Comparison of ENCODE assay signal across 33 mouse cellular contexts in genomic region chr2:147894213-147894612, GRCm38 (mm10).
"Had no signal": no experiment of that assay in that cellular context is flagged by ENCODE, and none has a peak within 500 bp of the region (broad histone marks: within the 10 kb centered on the region; RNA-seq: fewer than 3 reads in every experiment).

No protein-coding gene starts in this region.

- H3K27me3 ChIP-seq: heart, embryonic 12.5 days; heart, embryonic 13.5 days; heart, embryonic 15.5 days; intestine, embryonic 15.5 days had no signal

- H3K4me1 ChIP-seq: heart, embryonic 10.5 days; heart, embryonic 12.5 days; heart, embryonic 13.5 days; heart, embryonic 15.5 days; hindbrain, embryonic 10.5 days; hindbrain, embryonic 12.5 days; hindbrain, embryonic 13.5 days; hindbrain, embryonic 15.5 days; intestine, embryonic 15.5 days had no signal

- H3K9ac ChIP-seq: heart, embryonic 12.5 days; heart, embryonic 13.5 days; heart, embryonic 15.5 days; hindbrain, embryonic 12.5 days; hindbrain, embryonic 13.5 days; hindbrain, embryonic 14.5 days; hindbrain, embryonic 15.5 days; intestine, embryonic 15.5 days had no signal

- ATAC-seq: hindbrain, embryonic 16.5 days; hindbrain, postnatal 0 days; inflammation-experienced regulatory T-cells, adult 6 months; intestine, embryonic 15.5 days; intestine, embryonic 16.5 days; intestine, postnatal 0 days had no signal

- H3K27ac ChIP-seq: heart, embryonic 10.5 days; heart, embryonic 13.5 days; heart, embryonic 15.5 days; hindbrain, embryonic 10.5 days; hindbrain, embryonic 12.5 days; hindbrain, embryonic 13.5 days; hindbrain, embryonic 14.5 days; hindbrain, embryonic 15.5 days; hindbrain, postnatal 0 days; intestine, embryonic 15.5 days; kidney, postnatal 0 days; layer of hippocampus, adult 2 months had no signal

- H3K4me3 ChIP-seq: heart, embryonic 10.5 days; heart, embryonic 12.5 days; heart, embryonic 13.5 days; heart, embryonic 15.5 days; hindbrain, embryonic 10.5 days; hindbrain, embryonic 12.5 days; hindbrain, embryonic 13.5 days; hindbrain, embryonic 15.5 days; intestine, embryonic 15.5 days; layer of hippocampus, adult 2 months had no signal

- DNase-seq: heart, postnatal 10 days; heart, postnatal 14 days; heart, postnatal 36 days; heart, postnatal 4 days; kidney, adult 11 months; kidney, adult 18-20 months; kidney, adult 2 months; kidney, adult 8-10 months; kidney, adult 9 months; kidney, postnatal 10 days; kidney, postnatal 25 days; kidney, postnatal 36 days; kidney, postnatal 4 days; layer of hippocampus, adult 9-11 months; layer of hippocampus, postnatal 36 days had no signal

- H3K4me2 ChIP-seq: heart, embryonic 11.5 days; heart, embryonic 12.5 days; heart, embryonic 13.5 days; heart, embryonic 15.5 days; hindbrain, embryonic 12.5 days; hindbrain, embryonic 13.5 days; hindbrain, embryonic 14.5 days; hindbrain, embryonic 15.5 days; intestine, embryonic 15.5 days had no signal

- H3K36me3 ChIP-seq: heart, embryonic 10.5 days; heart, embryonic 12.5 days; heart, embryonic 13.5 days; heart, embryonic 15.5 days; hindbrain, embryonic 10.5 days; hindbrain, embryonic 12.5 days; hindbrain, embryonic 13.5 days; hindbrain, embryonic 15.5 days; intestine, embryonic 15.5 days had no signal

- H3K9me3 ChIP-seq: heart, embryonic 10.5 days; heart, embryonic 12.5 days; heart, embryonic 13.5 days; heart, embryonic 15.5 days; hindbrain, embryonic 10.5 days; hindbrain, embryonic 12.5 days; hindbrain, embryonic 13.5 days; hindbrain, embryonic 15.5 days; intestine, embryonic 15.5 days had no signal
